Mouse (Mus musculus) thymus, adult 2 months (tissue): ENCODE measurements around the gene Rnf187. TPM values are rescaled to one million over a fixed set of nuclear protein-coding genes. Genes with fewer than 3 reads are reported as not detected.

Source experiments
- DNase-seq: peaks from one replicate; pipeline ENCODE4 v3.0.0; 2021
- H3K27ac ChIP-seq: fragments of 200-500 bp; 2 replicates; pipeline ENCODE4 v1.5.1; 2012; ENCODE audit warnings: low read length, control low read depth; ENCODE audit not compliant: control insufficient read depth, insufficient read depth
- H3K27me3 ChIP-seq: fragments of 200-500 bp; 2 replicates; pipeline ENCODE4 v1.6.1; 2012; ENCODE audit warnings: mild to moderate bottlenecking, low read length, moderate library complexity, mixed read lengths; ENCODE audit not compliant: control insufficient read depth, insufficient read depth
- H3K36me3 ChIP-seq: fragments of 200-500 bp; 2 replicates; pipeline ENCODE4 v1.6.1; 2012; ENCODE audit warnings: mild to moderate bottlenecking, low read length, moderate library complexity; ENCODE audit not compliant: control insufficient read depth, insufficient read depth
- H3K4me1 ChIP-seq: fragments of 200-500 bp; replicated peaks from 2 replicates; pipeline ENCODE4 v1.6.1; 2012; ENCODE audit warnings: low read length; ENCODE audit not compliant: control insufficient read depth, insufficient read depth
- H3K4me3 ChIP-seq: fragments of 200-500 bp; 2 replicates; pipeline ENCODE4 v1.5.1; 2012; ENCODE audit warnings: mild to moderate bottlenecking, low read length, control low read depth, moderate library complexity; ENCODE audit not compliant: control insufficient read depth, insufficient read depth
- CTCF ChIP-seq: fragments of 200-500 bp; IDR thresholded peaks from 2 replicates; pipeline ENCODE4 v1.5.1; 2012; ENCODE audit warnings: mild to moderate bottlenecking, control low read depth, low read length, moderate library complexity, borderline replicate concordance; ENCODE audit not compliant: control insufficient read depth, poor library complexity, insufficient read depth; ENCODE audit errors: extremely low read depth
- POLR2A ChIP-seq: fragments of 200-500 bp; IDR thresholded peaks from 2 replicates; pipeline ENCODE4 v1.6.1; 2012; ENCODE audit warnings: mild to moderate bottlenecking, low read length, control low read depth, moderate library complexity; ENCODE audit not compliant: control insufficient read depth, poor library complexity, insufficient read depth; ENCODE audit errors: extremely low read depth
- WGBS: fragments of 180-500 bp; shearing (Covaris S2); methylation state at CpG from one replicate; pipeline ENCODE4 v1.1.7; 2018; 5-methylcytosine and 5-hydroxymethylcytosine counted together
- polyA plus RNA-seq: library from polyadenylated mRNA; depleted of rRNA; stranded (reverse); fragments of >200 nt; gene quantifications from 2 replicates; pipeline ENCODE4 v1.2.3, GENCODE M21; 2012

Rnf187 gene
- polyA plus RNA-seq, 1 experiment, result 335 TPM

- H3K4me3 ChIP-seq, result peak overlapping the region; percentile 44
- H3K36me3 ChIP-seq, result no peaks in the 10 kb centered on the region
- DNase-seq, result peak; percentile 26
- TF ChIP-seq POLR2A (no peak), CTCF (peak; percentile 44; the same call in 1 of the 2 replicates)
- 5% methylated on average over 17 of the region's 17 CpGs for WGBS
- peaks cover 22% of the 10 kb centered on the region for H3K4me1 ChIP-seq
- no peak overlapping the region for H3K27ac ChIP-seq
- H3K27me3 ChIP-seq, result no peaks in the 10 kb centered on the region
These were observed 24.2 kb downstream of the Rnf187 start for GRCm38 (mm10) chr11:58914461-58915028.

- 92% methylated on average over 1 of the region's 1 CpGs for WGBS
- Histone ChIP-seq H3K4me1 (peaks cover 14% of the 10 kb centered on the region), H3K27ac (no peak overlapping the region), H3K4me3 (no peak overlapping the region), H3K27me3 (no peaks in the 10 kb centered on the region), H3K36me3 (no peaks in the 10 kb centered on the region)
- DNase-seq, result no peak
- TF ChIP-seq CTCF (no peak), POLR2A (no peak)
These were observed 24.9 kb downstream of the Rnf187 start for GRCm38 (mm10) chr11:58913776-58914175.

GRCm38 (mm10) chr11:58904838-58905237 is 33.9 kb downstream of the Rnf187 start:
- TF ChIP-seq CTCF (no peak), POLR2A (no peak)
- Histone ChIP-seq H3K36me3 (peaks cover 14% of the 10 kb centered on the region), H3K4me3 (no peak overlapping the region), H3K27ac (no peak overlapping the region), H3K4me1 (peaks cover 5% of the 10 kb centered on the region), H3K27me3 (no peaks in the 10 kb centered on the region)
- no peak for DNase-seq
- 79% methylated on average over 6 of the region's 6 CpGs for WGBS

GRCm38 (mm10) chr11:58904410-58904718 is 34.4 kb downstream of the Rnf187 start:
- H3K36me3 ChIP-seq, result peaks cover 15% of the 10 kb centered on the region
- peak overlapping the region; percentile 86 for H3K27ac ChIP-seq
- H3K4me3 ChIP-seq, result peak overlapping the region; percentile 78
- peaks cover 5% of the 10 kb centered on the region for H3K4me1 ChIP-seq
- TF ChIP-seq CTCF, result no peak
- TF ChIP-seq POLR2A, result no peak
- DNase-seq, result no peak
- no peaks in the 10 kb centered on the region for H3K27me3 ChIP-seq
- WGBS, result 1% methylated on average over 8 of the region's 8 CpGs

GRCm38 (mm10) chr11:58903511-58904409 is 35.0 kb downstream of the Rnf187 start, which contains the start of gene Zfp39:
Gene Zfp39 (minus strand): TSS chr11:58904225.
- Histone ChIP-seq H3K4me3 (peak within 1 kb of the TSS; percentile 78), H3K27me3 (no peaks in the 10 kb centered on the region), H3K4me1 (peaks cover 5% of the 10 kb centered on the region), H3K36me3 (peaks cover 21% of the 10 kb centered on the region), H3K27ac (peak within 1 kb of the TSS; percentile 86)
- WGBS, result under 1% methylated on average over 40 of the region's 40 CpGs
- peak; percentile 98 for DNase-seq
- TF ChIP-seq POLR2A (peak; percentile 80), CTCF (no peak)

- no peak for TF ChIP-seq CTCF
- no peak for TF ChIP-seq POLR2A
- Histone ChIP-seq H3K36me3 (peaks cover 36% of the 10 kb centered on the region), H3K27ac (no peak overlapping the region), H3K4me3 (no peak overlapping the region), H3K4me1 (peaks cover 5% of the 10 kb centered on the region), H3K27me3 (no peaks in the 10 kb centered on the region)
- DNase-seq, result no peak
These were observed 37.6 kb downstream of the Rnf187 start for GRCm38 (mm10) chr11:58901080-58901479.
